Mouse (Mus musculus) skeletal muscle tissue, adult 2 months (tissue): ENCODE results near the gene Il21.

ENCODE experiments used
- DNase-seq: peaks from one replicate; pipeline ENCODE4 v3.0.0-alpha.2; 2012; ENCODE audit warnings: low read depth, low spot score

Il21 gene

GRCm38 (mm10) chr3:37198302-37198701 lies 34.1 kb downstream of the Il21 start:
- no peak for DNase-seq

GRCm38 (mm10) chr3:37191953-37192352 lies 40.5 kb downstream of the Il21 start:
- no peak for DNase-seq

GRCm38 (mm10) chr3:37185534-37185933 lies 46.9 kb downstream of the Il21 start:
- DNase-seq, result no peak

GRCm38 (mm10) chr3:37182415-37183269 lies 49.8 kb downstream of the Il21 start:
- peak; percentile 36 for DNase-seq

- DNase-seq, result no peak
These were observed 51.4 kb downstream of the Il21 start for GRCm38 (mm10) chr3:37181041-37181440.

- no peak for DNase-seq
These were observed 52.2 kb downstream of the Il21 start for GRCm38 (mm10) chr3:37180039-37180743.

- DNase-seq, result no peak
These were observed 53.0 kb downstream of the Il21 start for GRCm38 (mm10) chr3:37179472-37179871.

GRCm38 (mm10) chr3:37174711-37175572 lies 57.5 kb downstream of the Il21 start:
- no peak for DNase-seq

- DNase-seq, result no peak
These were observed 59.2 kb downstream of the Il21 start for GRCm38 (mm10) chr3:37173285-37173684.
